16 mouse cellular contexts compared by ENCODE assay signal in genomic region chr3:119950070-119950469, GRCm38 (mm10).
DNase-seq lines count a peak whose midpoint lies in the region; ATAC-seq lines count a peak whose summit lies in the region.
"Had no signal": no experiment of that assay in that cellular context is flagged by ENCODE, and none has a peak within 500 bp of the region (broad histone marks: within the 10 kb centered on the region; RNA-seq: fewer than 3 reads in every experiment).

No protein-coding gene starts in this region.

- no peaks in the 10 kb centered on the region for H3K36me3 ChIP-seq in embryonic facial prominence, embryonic 15.5 days
- H3K36me3 ChIP-seq in embryonic facial prominence, embryonic 10.5 days (replicated peaks): no peaks in the 10 kb centered on the region
- H3K36me3 ChIP-seq in kidney, embryonic 15.5 days: no peaks in the 10 kb centered on the region
- H3K36me3 ChIP-seq in heart, embryonic 11.5 days (ENCODE audit: control insufficient read depth, insufficient read depth, low read length): no peaks in the 10 kb centered on the region
- H3K36me3 ChIP-seq: embryonic facial prominence, embryonic 13.5 days; heart, embryonic 12.5 days had no signal

- H3K27me3 ChIP-seq in embryonic facial prominence, embryonic 15.5 days: no peaks in the 10 kb centered on the region
- no peaks in the 10 kb centered on the region for H3K27me3 ChIP-seq in embryonic facial prominence, embryonic 10.5 days (replicated peaks; ENCODE audit: low read depth, poor library complexity, severe bottlenecking)
- H3K27me3 ChIP-seq in kidney, embryonic 15.5 days: no peaks in the 10 kb centered on the region
- H3K27me3 ChIP-seq in heart, embryonic 11.5 days (ENCODE audit: control insufficient read depth, insufficient read depth, low read length): no peaks in the 10 kb centered on the region
- H3K27me3 ChIP-seq: embryonic facial prominence, embryonic 13.5 days; heart, embryonic 12.5 days; Patski had no signal

- 0 out of 2 replicates have a peak, but pooled peaks cover 5% of the 10 kb centered on the region for H3K4me1 ChIP-seq in embryonic facial prominence, embryonic 15.5 days
- peaks cover 21% of the 10 kb centered on the region for H3K4me1 ChIP-seq in embryonic facial prominence, embryonic 10.5 days
- peaks cover 43% of the 10 kb centered on the region for H3K4me1 ChIP-seq in kidney, embryonic 15.5 days
- H3K4me1 ChIP-seq in heart, embryonic 11.5 days (ENCODE audit: control insufficient read depth, insufficient read depth, low read length): no peaks in the 10 kb centered on the region; the same call in 1 of the 2 replicates

- no peak overlapping the region for H3K27ac ChIP-seq in embryonic facial prominence, embryonic 15.5 days (replicated peaks)
- no peak overlapping the region for H3K27ac ChIP-seq in embryonic facial prominence, embryonic 10.5 days (replicated peaks)
- peak overlapping the region; percentile 69 for H3K27ac ChIP-seq in kidney, embryonic 15.5 days
- no peak overlapping the region for H3K27ac ChIP-seq in heart, embryonic 11.5 days (ENCODE audit: low read depth, low read length)
- H3K27ac ChIP-seq: embryonic facial prominence, embryonic 13.5 days; liver, embryonic 14.5 days; stomach, postnatal 0 days had no signal

- 0 out of 2 replicates have a peak overlapping the region, but pooled peaks have one; percentile 44 for H3K4me2 ChIP-seq in embryonic facial prominence, embryonic 15.5 days (replicated peaks)
- peak overlapping the region; percentile 55 for H3K4me2 ChIP-seq in kidney, embryonic 15.5 days
- H3K4me2 ChIP-seq in heart, embryonic 11.5 days: no peak overlapping the region

- no peak overlapping the region for H3K4me3 ChIP-seq in embryonic facial prominence, embryonic 15.5 days (replicated peaks)
- H3K4me3 ChIP-seq in embryonic facial prominence, embryonic 10.5 days: no peak overlapping the region
- H3K4me3 ChIP-seq in kidney, embryonic 15.5 days (replicated peaks): no peak overlapping the region
- no peak overlapping the region for H3K4me3 ChIP-seq in heart, embryonic 11.5 days (ENCODE audit: low read depth, low read length)
- H3K4me3 ChIP-seq: heart, embryonic 12.5 days had no signal

- no peak for ATAC-seq in embryonic facial prominence, embryonic 15.5 days (ENCODE audit: insufficient number of reproducible peaks, low FRiP score, low TSS enrichment, low read depth)
- no peak for ATAC-seq in kidney, embryonic 15.5 days (replicated peaks; ENCODE audit: low FRiP score)
- no peak for ATAC-seq in heart, embryonic 11.5 days (replicated peaks; ENCODE audit: insufficient number of reproducible peaks, low FRiP score, low TSS enrichment)
- ATAC-seq: Patski had no signal

- WGBS in embryonic facial prominence, embryonic 15.5 days: 77% methylated on average over 2 of the region's 2 CpGs
- WGBS in embryonic facial prominence, embryonic 10.5 days: 82% methylated on average over 2 of the region's 2 CpGs
- WGBS in kidney, embryonic 15.5 days: 65% methylated on average over 2 of the region's 2 CpGs
- 62% methylated on average over 2 of the region's 2 CpGs for WGBS in heart, embryonic 11.5 days (ENCODE audit: insufficient replicate concordance)

- H3K9ac ChIP-seq in embryonic facial prominence, embryonic 15.5 days: no peak overlapping the region
- H3K9ac ChIP-seq in kidney, embryonic 15.5 days: no peak overlapping the region
- no peak overlapping the region for H3K9ac ChIP-seq in heart, embryonic 11.5 days (ENCODE audit: low read depth, low read length)
- H3K9ac ChIP-seq: embryonic facial prominence, embryonic 13.5 days; heart, embryonic 12.5 days; liver, embryonic 14.5 days had no signal

- no peak for DNase-seq in embryonic facial prominence, embryonic 10.5 days (ENCODE audit: low spot score)
- no peak for DNase-seq in kidney, postnatal 4 days
- DNase-seq in retina, embryonic 14.5 days (ENCODE audit: low spot score): peak; percentile 33
- DNase-seq in retina, postnatal 1 day: no peak
- peak; percentile 70 for DNase-seq in telencephalon, adult 2 months (ENCODE audit: low read depth, low spot score)
- DNase-seq: cerebellum, adult 9-11 months; lung, postnatal 36 days; spleen, adult 18-20 months had no signal

- H3K9me3 ChIP-seq in embryonic facial prominence, embryonic 15.5 days (replicated peaks): no peaks in the 10 kb centered on the region
- no peaks in the 10 kb centered on the region for H3K9me3 ChIP-seq in embryonic facial prominence, embryonic 10.5 days
- H3K9me3 ChIP-seq in kidney, embryonic 15.5 days (replicated peaks): no peaks in the 10 kb centered on the region
- H3K9me3 ChIP-seq in heart, embryonic 11.5 days (replicated peaks; ENCODE audit: control insufficient read depth, low read length): no peaks in the 10 kb centered on the region
- H3K9me3 ChIP-seq: embryonic facial prominence, embryonic 13.5 days; heart, embryonic 12.5 days had no signal

Comparison
In these comparisons a context has a peak if more than half of its experiments do, and no peak if none do; other contexts are left out.
1. DNase-seq: peak in retina, embryonic 14.5 days (single experiment) and telencephalon, adult 2 months (single experiment); none in embryonic facial prominence, embryonic 10.5 days (single experiment), kidney, postnatal 4 days (0 of 2) and retina, postnatal 1 day (single experiment).